Mouse (Mus musculus): ENCODE results near the gene Myo1g. TPM values are rescaled to one million over a fixed set of nuclear protein-coding genes. Genes with fewer than 3 reads are reported as not detected.

The Myo1g gene
- total RNA-seq, 2 experiments from 2014 or later, result 3.1 to 4.8 TPM

DNA sequence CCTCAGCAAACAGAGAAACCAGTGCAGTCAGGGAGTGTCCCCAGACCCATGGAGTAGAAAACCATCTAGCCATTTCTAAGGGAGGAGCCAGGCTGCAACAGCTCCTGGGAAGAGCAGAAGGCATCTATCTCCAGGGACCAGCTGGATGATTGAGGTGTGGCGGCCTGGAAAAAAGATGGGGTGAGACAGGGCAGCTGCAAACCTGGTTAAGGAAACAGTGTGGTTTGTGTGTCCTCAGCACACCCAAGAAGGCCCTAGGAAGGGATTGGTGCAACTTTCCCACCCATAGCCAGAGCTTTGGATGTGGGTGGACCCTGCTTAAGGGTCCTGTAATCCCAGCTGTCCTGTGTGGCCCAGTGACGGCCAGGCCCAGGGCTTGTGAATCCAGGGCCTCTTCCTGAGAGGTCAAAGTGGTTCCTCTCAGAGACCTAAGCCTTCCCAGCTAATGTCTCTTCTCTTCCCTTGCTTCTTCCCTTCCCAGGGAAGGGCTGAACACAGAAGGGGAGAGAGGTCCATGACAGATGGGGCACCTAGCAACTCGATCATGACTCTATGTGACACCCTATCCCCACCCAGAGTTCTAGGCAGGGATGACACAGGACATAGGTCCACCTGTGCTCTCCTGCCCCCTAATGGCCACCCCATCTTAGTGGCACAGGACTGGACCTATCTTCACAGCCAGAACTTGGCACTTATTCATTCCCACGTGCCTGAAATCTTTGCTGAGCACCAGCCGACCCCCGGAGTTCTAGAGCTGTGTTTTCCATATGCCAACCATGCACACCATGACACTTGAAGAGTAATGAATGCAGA lies 30.9 kb downstream of the Myo1g start:
- DNase-seq (ENCODE audit: low spot score in 2 of 2), result no peak

DNA sequence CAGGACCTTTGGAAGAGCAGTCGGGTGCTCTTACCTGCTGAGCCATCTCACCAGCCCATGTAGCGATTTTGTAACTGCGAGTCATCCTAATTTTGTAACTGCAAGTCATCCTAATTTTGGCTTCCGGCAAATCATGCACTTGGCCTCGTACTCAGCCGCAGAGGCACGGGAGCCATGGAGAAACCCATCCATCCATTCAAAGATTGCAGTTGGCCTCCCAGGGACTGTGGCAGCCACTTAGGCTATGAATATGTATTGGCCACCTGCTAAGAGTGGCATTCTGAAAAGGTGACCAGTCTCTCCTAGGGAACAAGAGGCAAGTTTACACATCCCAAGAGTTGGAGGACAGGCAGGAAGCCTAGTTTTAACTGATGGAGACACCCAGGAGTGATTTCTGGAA lies 31.5 kb downstream of the Myo1g start:
- DNase-seq (ENCODE audit: low spot score in 2 of 2), result no peak

DNA sequence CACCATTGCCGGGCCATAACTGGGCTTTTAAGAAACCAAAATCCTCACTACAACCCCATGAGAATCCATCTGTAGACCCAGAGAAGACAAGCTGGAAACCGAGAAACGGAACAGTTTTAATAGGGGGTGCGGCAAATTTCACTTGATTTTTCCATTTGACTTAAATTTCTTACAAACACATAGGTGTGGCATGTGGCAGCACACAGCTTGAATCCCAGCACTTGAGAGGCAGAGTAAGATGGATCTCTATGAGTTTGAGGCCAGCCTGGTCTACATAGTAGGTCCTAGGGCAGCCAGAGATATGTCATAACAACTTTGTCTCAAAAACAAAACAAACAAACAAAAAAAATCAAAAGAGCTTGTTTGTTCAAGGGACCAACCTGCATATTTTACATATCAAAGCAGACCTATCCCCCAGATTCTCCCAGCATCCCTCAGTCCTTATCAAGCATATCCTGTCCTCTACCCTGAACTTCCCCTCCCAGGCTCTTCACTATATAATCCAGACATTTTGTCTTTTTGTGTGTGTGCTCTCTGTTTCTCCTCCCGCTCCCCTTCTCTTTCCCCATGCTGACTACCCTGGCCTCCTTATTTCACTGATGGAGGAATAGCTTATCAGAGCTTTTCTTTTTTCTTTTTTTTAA lies 32.6 kb downstream of the Myo1g start:
- no peak for DNase-seq (ENCODE audit: low spot score in 2 of 2)

GRCm38 (mm10) chr11:6487496-6487895 lies 33.3 kb downstream of the Myo1g start:
- no peak for DNase-seq (ENCODE audit: low spot score in 2 of 2)

- DNase-seq (ENCODE audit: low spot score in 2 of 2), result no peak
Measured at GRCm38 (mm10) chr11:6486916-6487315, 33.8 kb downstream of the Myo1g start.

GRCm38 (mm10) chr11:6484244-6484959 lies 36.4 kb downstream of the Myo1g start:
- no peak for DNase-seq (ENCODE audit: low spot score in 2 of 2)

DNA sequence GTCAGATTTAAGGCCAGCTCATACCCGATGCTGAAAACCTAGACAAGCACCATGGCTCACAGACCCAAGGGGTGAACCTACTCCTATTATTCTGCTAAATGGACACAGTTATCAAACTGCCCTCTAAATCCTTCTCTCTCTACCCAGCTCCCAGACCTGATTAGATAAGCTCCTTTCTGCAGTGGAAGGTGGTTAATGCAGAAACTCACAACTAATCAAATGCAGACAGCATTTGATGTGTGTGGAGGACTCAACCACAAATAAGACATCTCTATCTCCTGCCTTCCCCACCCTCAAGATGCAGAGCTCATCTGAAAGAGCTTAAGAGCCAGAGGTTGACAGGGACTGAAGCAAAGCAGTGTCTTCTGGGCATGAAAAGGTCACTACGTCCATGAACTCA lies 37.7 kb downstream of the Myo1g start:
- no peak for DNase-seq (ENCODE audit: low spot score in 2 of 2)

DNA sequence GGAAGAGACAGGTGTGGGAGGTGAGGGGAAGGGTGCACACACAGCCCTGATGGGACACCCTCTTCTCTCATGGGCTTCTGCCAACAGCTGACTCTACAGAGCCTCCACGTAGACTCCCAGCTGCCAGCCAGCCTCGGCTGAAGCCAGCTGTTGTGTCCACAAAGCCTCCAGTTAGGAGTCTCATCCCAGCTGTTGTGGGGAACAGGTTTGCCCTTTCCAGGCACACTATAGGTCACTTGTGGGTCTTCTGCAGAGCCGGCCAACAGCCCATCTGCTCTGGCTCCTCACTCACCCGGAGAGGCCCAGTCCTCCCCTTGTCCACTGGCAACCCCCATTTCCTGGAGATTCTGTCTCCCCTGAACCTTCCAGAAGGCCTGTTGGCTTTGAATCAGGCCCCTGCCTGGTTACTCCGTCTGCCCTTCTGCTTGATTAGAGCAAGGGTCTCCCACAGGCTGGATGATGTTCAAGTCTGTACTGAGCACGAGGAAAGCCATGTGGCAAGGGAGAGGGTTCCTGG lies 39.0 kb downstream of the Myo1g start:
- DNase-seq (ENCODE audit: low spot score in 2 of 2), result no peak

GRCm38 (mm10) chr11:6480681-6481405 lies 39.9 kb downstream of the Myo1g start:
- no peak for DNase-seq (ENCODE audit: low spot score in 2 of 2)

GRCm38 (mm10) chr11:6480191-6480590 lies 40.6 kb downstream of the Myo1g start:
- no peak for DNase-seq (ENCODE audit: low spot score in 2 of 2)

GRCm38 (mm10) chr11:6479231-6479630 lies 41.5 kb downstream of the Myo1g start:
- DNase-seq (ENCODE audit: low spot score in 2 of 2), result no peak

DNA sequence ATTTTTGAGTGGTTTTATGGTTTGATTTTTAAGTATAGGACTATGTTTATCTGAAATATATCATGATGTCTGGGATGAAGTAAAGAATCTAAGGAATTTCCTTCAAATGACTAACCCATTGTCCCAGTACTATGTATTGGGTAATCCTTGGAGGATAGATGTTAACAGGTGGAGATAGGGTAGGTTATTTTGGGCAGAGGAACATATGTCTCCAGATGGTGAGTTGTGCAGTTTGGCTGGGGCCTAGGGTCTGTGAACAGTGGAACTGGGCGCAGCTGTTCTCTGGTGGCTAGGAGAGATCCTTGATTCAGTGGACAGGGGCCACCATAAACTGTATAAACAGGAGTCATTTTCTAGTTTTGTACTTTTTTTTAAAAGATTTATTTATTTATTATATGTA lies 43.4 kb downstream of the Myo1g start:
- no peak for DNase-seq (ENCODE audit: low spot score in 2 of 2)

- DNase-seq (ENCODE audit: low spot score in 2 of 2), result no peak
Measured at GRCm38 (mm10) chr11:6476876-6477275, 43.9 kb downstream of the Myo1g start.

DNA sequence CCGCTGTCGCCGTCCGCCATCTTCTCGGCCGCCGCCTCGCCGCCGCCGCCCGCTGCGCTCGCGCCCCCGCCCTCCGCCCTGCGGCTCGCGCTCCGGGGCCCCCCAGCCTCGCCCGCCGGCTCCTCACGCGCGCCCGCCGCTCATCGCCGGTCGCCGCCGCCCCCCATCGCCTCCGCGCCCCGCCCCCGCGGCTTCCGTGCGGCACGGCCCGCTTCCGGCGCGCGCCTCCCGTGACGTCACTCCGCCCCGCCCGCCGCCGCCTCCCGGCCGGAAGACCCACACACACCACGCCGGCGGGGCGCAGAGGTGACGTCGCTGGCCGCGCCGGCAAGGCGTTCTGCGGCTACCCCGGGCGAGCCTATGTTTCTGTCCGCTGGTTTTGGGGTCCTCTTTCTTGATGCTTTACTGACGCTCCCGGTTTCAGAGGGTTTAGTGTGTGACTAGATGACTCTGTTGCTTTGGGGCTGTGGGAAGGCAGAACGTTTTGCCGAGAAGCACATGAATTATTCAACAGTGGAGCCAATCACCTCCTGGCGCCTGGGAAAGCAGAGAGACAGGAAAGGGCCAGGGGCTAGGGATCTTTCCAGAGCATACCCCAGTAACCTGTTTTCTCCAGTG lies 44.8 kb downstream of the Myo1g start, which contains the start of gene Purb:
Gene Purb, minus strand, starts transcription at position 51 of the 618 bp plus-strand sequence.
- peak; percentile 76 to 89 for DNase-seq (ENCODE audit: low spot score in 2 of 2)

- peak; percentile 24 to 36 for DNase-seq (ENCODE audit: low spot score in 2 of 2)
Measured at GRCm38 (mm10) chr11:6474874-6475731, 45.7 kb downstream of the Myo1g start.

GRCm38 (mm10) chr11:6474381-6474780 lies 46.4 kb downstream of the Myo1g start:
- no peak for DNase-seq (ENCODE audit: low spot score in 2 of 2)

DNA sequence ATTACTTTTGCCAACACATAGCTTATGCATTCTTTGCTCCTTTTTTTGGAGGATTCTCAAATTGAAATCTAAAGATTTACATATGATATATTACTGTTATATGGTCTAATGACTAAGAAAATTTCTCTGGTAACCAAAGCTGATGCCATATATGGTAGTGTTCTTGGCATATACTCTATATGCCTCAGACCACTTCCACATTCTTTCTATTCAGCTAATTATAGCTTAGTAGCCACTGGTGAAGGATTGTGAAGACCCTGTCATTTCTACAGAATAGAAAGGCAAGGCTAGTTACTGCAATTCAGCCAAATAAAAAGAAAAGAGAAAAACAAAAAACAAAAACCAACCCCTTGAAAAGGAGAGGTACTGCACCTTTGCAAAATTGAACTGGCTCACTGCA lies 48.7 kb downstream of the Myo1g start:
- DNase-seq (ENCODE audit: low spot score in 2 of 2), result no peak

GRCm38 (mm10) chr11:6471493-6471892 lies 49.3 kb downstream of the Myo1g start:
- DNase-seq (ENCODE audit: low spot score in 2 of 2), result no peak

DNA sequence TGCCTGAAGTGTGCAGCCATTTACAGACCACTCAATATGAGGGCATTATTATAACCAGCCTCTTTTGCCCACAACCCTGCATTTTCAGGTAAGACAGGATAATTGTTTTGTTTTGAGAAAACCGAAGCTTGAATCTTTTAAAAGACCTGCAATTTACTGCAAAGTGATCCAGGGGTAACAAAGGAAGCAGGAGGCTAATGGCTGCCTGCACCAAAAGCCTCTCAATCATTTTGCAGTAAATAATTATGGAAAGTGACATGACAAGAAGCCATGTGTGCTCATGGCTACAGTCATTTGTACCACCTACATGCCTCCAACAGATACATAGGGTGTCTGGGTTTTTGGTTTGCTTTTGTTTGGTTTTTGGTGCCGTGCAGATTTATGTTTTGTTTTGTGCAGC lies 49.7 kb downstream of the Myo1g start:
- no peak for DNase-seq (ENCODE audit: low spot score in 2 of 2)

DNA sequence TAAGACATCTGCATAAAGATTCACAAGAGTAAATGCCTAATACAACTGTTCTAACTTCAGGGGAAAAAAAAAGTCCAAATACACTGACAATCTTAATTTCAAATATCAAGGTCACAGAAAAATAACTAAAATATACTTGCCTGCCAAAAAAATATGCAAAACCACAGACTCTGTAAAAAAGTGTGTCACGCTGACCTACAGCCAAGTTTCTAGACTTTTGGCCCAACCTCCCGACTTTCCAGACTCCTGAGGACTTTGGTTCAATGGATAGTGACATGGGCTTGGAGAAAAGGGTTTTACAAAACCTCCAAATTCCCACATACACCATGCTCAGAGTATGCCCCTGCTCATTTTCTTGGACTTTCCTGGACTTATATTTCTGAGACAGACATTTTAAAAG lies 52.2 kb downstream of the Myo1g start:
- DNase-seq (ENCODE audit: low spot score in 2 of 2), result no peak

Measured in adrenal gland, postnatal 4 days (tissue).